Mouse (Mus musculus) kidney, adult 2 months (tissue): ENCODE measurements at regions not wholly inside any gene's neighbourhood (a gene's known extent, or its start where the extent isn't known, plus 50 kb on each side); places are given as distances from the start of the nearest gene placed in this dataset.

Source experiments
- DNase-seq: peaks from one replicate; pipeline ENCODE4 v3.0.0; 2021
- H3K27ac ChIP-seq: fragments of 200-500 bp; 2 replicates; pipeline ENCODE4 v1.5.1; 2012; ENCODE audit warnings: low read depth, low read length, control low read depth, inconsistent platforms; ENCODE audit not compliant: insufficient read depth
- H3K27me3 ChIP-seq: fragments of 200-500 bp; replicated peaks from 2 replicates; pipeline ENCODE4 v1.6.1; 2012; ENCODE audit warnings: mild to moderate bottlenecking, moderate library complexity, low read length, inconsistent platforms; ENCODE audit not compliant: control insufficient read depth, insufficient read depth
- H3K36me3 ChIP-seq: fragments of 200-500 bp; 2 replicates; pipeline ENCODE4 v1.6.1; 2012; ENCODE audit warnings: mild to moderate bottlenecking, moderate library complexity, low read length, inconsistent platforms; ENCODE audit not compliant: control insufficient read depth, insufficient read depth
- H3K4me1 ChIP-seq: fragments of 200-500 bp; 2 replicates; pipeline ENCODE4 v1.6.1; 2011; ENCODE audit warnings: low read length; ENCODE audit not compliant: control insufficient read depth, insufficient read depth
- H3K4me3 ChIP-seq: fragments of 200-500 bp; 2 replicates; pipeline ENCODE4 v1.5.1; 2011; ENCODE audit warnings: mild to moderate bottlenecking, low read depth, low read length, control low read depth; ENCODE audit not compliant: insufficient read depth
- CTCF ChIP-seq: fragments of 200-500 bp; conservative IDR thresholded peaks from 2 replicates; pipeline ENCODE4 v1.5.1; 2011; ENCODE audit warnings: low read depth, mild to moderate bottlenecking, control low read depth, low read length, moderate library complexity, mixed read lengths; ENCODE audit not compliant: insufficient read depth, insufficient read length
- POLR2A ChIP-seq: fragments of 200-500 bp; IDR thresholded peaks from one replicate; pipeline ENCODE4 v1.6.1; 2011; ENCODE audit warnings: low read depth, low read length, control low read depth
- WGBS: fragments of 180-500 bp; shearing (Covaris S2); methylation state at CpG from one replicate; pipeline ENCODE4 v1.1.7; 2018; 5-methylcytosine and 5-hydroxymethylcytosine counted together

- H3K27ac ChIP-seq: no peak overlapping the region
- 14% methylated on average over 2 of the region's 2 CpGs for WGBS
- no peak overlapping the region for H3K4me3 ChIP-seq
Measured at GRCm38 (mm10) chr5:56943899-56944298, 773.9 kb upstream of the Pcdh7 start.

GRCm38 (mm10) chr5:56952799-56953498 lies 764.8 kb upstream of the Pcdh7 start:
- no peak for TF ChIP-seq POLR2A
- no peak for TF ChIP-seq CTCF
- WGBS: 59% methylated on average over 3 of the region's 3 CpGs
- no peak overlapping the region for H3K27ac ChIP-seq
- H3K4me1 ChIP-seq: no peaks in the 10 kb centered on the region
- H3K27me3 ChIP-seq: no peaks in the 10 kb centered on the region
- no peaks in the 10 kb centered on the region for H3K36me3 ChIP-seq
- DNase-seq: no peak
- H3K4me3 ChIP-seq: no peak overlapping the region

More at GRCm38 (mm10) chr5:56943899-56944298, 773.9 kb upstream of the Pcdh7 start:
- H3K36me3 ChIP-seq: no peaks in the 10 kb centered on the region
- TF ChIP-seq POLR2A (no peak), CTCF (no peak)
- H3K4me1 ChIP-seq: no peaks in the 10 kb centered on the region
- DNase-seq: peak; percentile 86
- no peaks in the 10 kb centered on the region for H3K27me3 ChIP-seq
